Mouse (Mus musculus): Measurements from ENCODE around the gene Ly75.

GRCm38 (mm10) chr2:60269856-60270479, 113.1 kb downstream of the Ly75 start:
- TF ChIP-seq POLR2A (IDR thresholded peaks at IDR 0.05; ENCODE audit: control insufficient read depth, extremely low read depth, insufficient read depth, low read length, poor library complexity) (no peak), CTCF (IDR thresholded peaks at IDR 0.05; ENCODE audit: borderline replicate concordance, control insufficient read depth, extremely low read depth, insufficient read depth, low read length, poor library complexity) (no peak)

Measured in thymus, adult 2 months (tissue).